8 mouse cellular contexts compared by ENCODE assay signal in genomic region chr2:32714987-32715425, GRCm38 (mm10). TPM values are rescaled to one million over a fixed set of nuclear protein-coding genes. Genes with fewer than 3 reads are reported as not detected.
A peak's percentile ranks its signal among the peaks of the same experiment; 100 is the strongest.
DNase-seq lines count a peak whose midpoint lies in the region; ATAC-seq and TF ChIP-seq lines count a peak whose summit lies in the region.

No protein-coding gene starts in this region.

- no peak for ATAC-seq in liver, embryonic 12.5 days

- TF ChIP-seq CTCF in small intestine, adult 2 months (IDR thresholded peaks at IDR 0.05; ENCODE audit: extremely low read depth, insufficient read length, insufficient replicate concordance, low read depth, low read length), result no peak; the same call in 1 of the 2 replicates

- peak; percentile 65 for DNase-seq in adrenal gland, adult 2 months
- no peak for DNase-seq in adrenal gland, postnatal 25 days
- DNase-seq in CD8-positive naive resting alpha-beta T cell, adult 2 months (ENCODE audit: low read depth in 2 of 2, low spot score in 2 of 2), result peak; percentile 34 to 48
- no peak for DNase-seq in heart, embryonic 10.5 days (ENCODE audit: low spot score)
- DNase-seq in right cerebral cortex, postnatal 36 days (ENCODE audit: low spot score in 2 of 2), result no peak
- no peak for DNase-seq in left cerebral cortex, postnatal 25 days (ENCODE audit: low spot score in 2 of 2)

- intact Hi-C loops in left cerebral cortex, postnatal 25 days (cut with DNase I), result loop anchor here (5.0 kb wide), 1 partner anchor 142 kb away; no protein-coding TSS in a partner anchor

- peaks cover 13% of the 10 kb centered on the region for H3K36me3 ChIP-seq in heart, embryonic 10.5 days
- H3K36me3 ChIP-seq in liver, embryonic 12.5 days, result peaks cover 17% of the 10 kb centered on the region
- peaks cover 9% of the 10 kb centered on the region for H3K36me3 ChIP-seq in small intestine, adult 2 months (ENCODE audit: control insufficient read depth, insufficient read depth, low read length)

- WGBS in heart, embryonic 10.5 days, result 29% methylated on average over 4 of the region's 4 CpGs
- 12% methylated on average over 4 of the region's 4 CpGs for WGBS in liver, embryonic 12.5 days (ENCODE audit: insufficient replicate concordance)
- 16% methylated on average over 4 of the region's 4 CpGs for WGBS in small intestine, adult 2 months

- no peak for TF ChIP-seq POLR2A in small intestine, adult 2 months (IDR thresholded peaks at IDR 0.05; ENCODE audit: low read depth, low read length)

- H3K4me3 ChIP-seq in heart, embryonic 10.5 days, result peak overlapping the region; percentile 27
- H3K4me3 ChIP-seq in liver, embryonic 12.5 days, result no peak overlapping the region
- H3K4me3 ChIP-seq in small intestine, adult 2 months (ENCODE audit: low read depth, low read length), result no peak overlapping the region

- peak overlapping the region; percentile 9; the same call in 1 of the 2 replicates for H3K4me2 ChIP-seq in liver, embryonic 12.5 days

- H3K4me1 ChIP-seq in heart, embryonic 10.5 days, result peaks cover 41% of the 10 kb centered on the region
- H3K4me1 ChIP-seq in liver, embryonic 12.5 days, result peaks cover 41% of the 10 kb centered on the region
- peaks cover 16% of the 10 kb centered on the region; the same call in 1 of the 2 replicates for H3K4me1 ChIP-seq in small intestine, adult 2 months (ENCODE audit: control insufficient read depth, insufficient read depth, insufficient read length, low read length)

- no peaks in the 10 kb centered on the region for H3K9me3 ChIP-seq in heart, embryonic 10.5 days
- H3K9me3 ChIP-seq in liver, embryonic 12.5 days (replicated peaks), result no peaks in the 10 kb centered on the region

- peak overlapping the region; percentile 98 for H3K27ac ChIP-seq in heart, embryonic 10.5 days
- peak overlapping the region; percentile 93 for H3K27ac ChIP-seq in liver, embryonic 12.5 days
- H3K27ac ChIP-seq in small intestine, adult 2 months (ENCODE audit: insufficient read depth, low read depth, low read length), result peak overlapping the region; percentile 80

- peak overlapping the region; percentile 12; the same call in 1 of the 2 replicates for H3K9ac ChIP-seq in liver, embryonic 12.5 days

- no peaks in the 10 kb centered on the region for H3K27me3 ChIP-seq in heart, embryonic 10.5 days (ENCODE audit: insufficient read depth, poor library complexity, severe bottlenecking)
- no peaks in the 10 kb centered on the region for H3K27me3 ChIP-seq in liver, embryonic 12.5 days (replicated peaks)
- no peaks in the 10 kb centered on the region for H3K27me3 ChIP-seq in small intestine, adult 2 months (ENCODE audit: control insufficient read depth, insufficient read depth, low read length)

RNA-seq across cellular contexts. Expression of gene Cdk9, which starts 2.1 kb away (rescaled TPM):
- 10 to 100 TPM; 69.7 to 74.7 TPM for total RNA-seq in adrenal gland, adult 2 months (2021)
- polyA plus RNA-seq in adrenal gland, adult 2 months (2012; rRNA removed), result 131 and 132 TPM in 2 replicates
- 83.6 and 96.8 TPM in 2 replicates for total RNA-seq in adrenal gland, postnatal 25 days (2021)
- 89.1 and 115 TPM in 2 replicates for polyA plus RNA-seq in heart, embryonic 10.5 days (2016; fragmentation: Nextera tagmentation; extraction: Ambion mirVana)
- 85.3 and 86.1 TPM in 2 replicates for polyA plus RNA-seq in liver, embryonic 12.5 days (2016; fragmentation: Nextera tagmentation; extraction: Ambion mirVana)
- polyA plus RNA-seq in small intestine, adult 2 months (2012; rRNA removed), result 41.9 and 89.9 TPM in 2 replicates
- total RNA-seq in left cerebral cortex, postnatal 25 days (2021), result 100 to 1,000 TPM; 114 to 118 TPM

RNA-seq across cellular contexts. Expression of gene Sh2d3c, which starts 5.8 kb away (rescaled TPM):
- 10 to 100 TPM; 11.3 to 19.1 TPM for total RNA-seq in adrenal gland, adult 2 months (2021)
- polyA plus RNA-seq in adrenal gland, adult 2 months (2012; rRNA removed), result 47.0 and 50.8 TPM in 2 replicates
- total RNA-seq in adrenal gland, postnatal 25 days (2021), result 14.3 and 23.7 TPM in 2 replicates
- 34.8 and 35.4 TPM in 2 replicates for polyA plus RNA-seq in heart, embryonic 10.5 days (2016; fragmentation: Nextera tagmentation; extraction: Ambion mirVana)
- 9.7 and 10.1 TPM in 2 replicates for polyA plus RNA-seq in liver, embryonic 12.5 days (2016; fragmentation: Nextera tagmentation; extraction: Ambion mirVana)
- 10.9 and 25.3 TPM in 2 replicates for polyA plus RNA-seq in small intestine, adult 2 months (2012; rRNA removed)
- total RNA-seq in left cerebral cortex, postnatal 25 days (2021), result 10 to 100 TPM; 27.8 to 30.8 TPM

RNA-seq across cellular contexts. Expression of gene Fpgs, which starts 11.1 kb away (rescaled TPM):
- total RNA-seq in adrenal gland, adult 2 months (2021), result 10 to 100 TPM in 1 of 2 experiments, 1 to 10 TPM in 1; 7.5 to 13.9 TPM
- 45.7 and 48.2 TPM in 2 replicates for polyA plus RNA-seq in adrenal gland, adult 2 months (2012; rRNA removed)
- total RNA-seq in adrenal gland, postnatal 25 days (2021), result 12.5 and 15.4 TPM in 2 replicates
- polyA plus RNA-seq in heart, embryonic 10.5 days (2016; fragmentation: Nextera tagmentation; extraction: Ambion mirVana), result 24.7 and 34.8 TPM in 2 replicates
- 32.8 and 35.8 TPM in 2 replicates for polyA plus RNA-seq in liver, embryonic 12.5 days (2016; fragmentation: Nextera tagmentation; extraction: Ambion mirVana)
- polyA plus RNA-seq in small intestine, adult 2 months (2012; rRNA removed), result 25.6 and 26.0 TPM in 2 replicates
- 1 to 10 TPM; 7.1 to 9.4 TPM for total RNA-seq in left cerebral cortex, postnatal 25 days (2021)

RNA-seq across cellular contexts. Expression of gene 6330409D20Rik, which starts 25.8 kb away (rescaled TPM):
- not detected for total RNA-seq in adrenal gland, adult 2 months (2021)
- not detected in 2 replicates for polyA plus RNA-seq in adrenal gland, adult 2 months (2012; rRNA removed)
- not detected in 2 replicates for total RNA-seq in adrenal gland, postnatal 25 days (2021)
- polyA plus RNA-seq in heart, embryonic 10.5 days (2016; fragmentation: Nextera tagmentation; extraction: Ambion mirVana), result 0.28 TPM in 1 of 2 replicates, not detected in the other
- polyA plus RNA-seq in liver, embryonic 12.5 days (2016; fragmentation: Nextera tagmentation; extraction: Ambion mirVana), result not detected in 2 replicates
- not detected in 2 replicates for polyA plus RNA-seq in small intestine, adult 2 months (2012; rRNA removed)
- total RNA-seq in left cerebral cortex, postnatal 25 days (2021), result 1 to 10 TPM; 2.3 to 2.4 TPM

RNA-seq across cellular contexts. Expression of gene Tor2a, which starts 42.0 kb away (rescaled TPM):
- total RNA-seq in adrenal gland, adult 2 months (2021), result 10 to 100 TPM; 18.7 to 26.5 TPM
- 70.6 and 74.0 TPM in 2 replicates for polyA plus RNA-seq in adrenal gland, adult 2 months (2012; rRNA removed)
- 24.7 and 30.8 TPM in 2 replicates for total RNA-seq in adrenal gland, postnatal 25 days (2021)
- 46.2 and 57.2 TPM in 2 replicates for polyA plus RNA-seq in heart, embryonic 10.5 days (2016; fragmentation: Nextera tagmentation; extraction: Ambion mirVana)
- polyA plus RNA-seq in liver, embryonic 12.5 days (2016; fragmentation: Nextera tagmentation; extraction: Ambion mirVana), result 35.9 and 36.6 TPM in 2 replicates
- 86.2 and 133 TPM in 2 replicates for polyA plus RNA-seq in small intestine, adult 2 months (2012; rRNA removed)
- total RNA-seq in left cerebral cortex, postnatal 25 days (2021), result 10 to 100 TPM; 29.9 to 31.0 TPM

Comparison
In these comparisons a context has a peak if more than half of its experiments do, and no peak if none do; other contexts are left out.
1. DNase-seq: peak in adrenal gland, adult 2 months (single experiment) and CD8-positive naive resting alpha-beta T cell, adult 2 months (2 of 2); none in adrenal gland, postnatal 25 days (single experiment), heart, embryonic 10.5 days (single experiment), right cerebral cortex, postnatal 36 days (0 of 2) and left cerebral cortex, postnatal 25 days (0 of 2).
2. Peak in every context shown above with its lines, with median percentiles within 50 percentile points of each other: H3K27ac ChIP-seq.